Mouse (Mus musculus) gonadal fat pad, adult 2 months (tissue): ENCODE data around the gene Gm11146. TPM values are rescaled to one million over a fixed set of nuclear protein-coding genes. Genes with fewer than 3 reads are reported as not detected.

ENCODE experiments used
- DNase-seq: peaks from one replicate; pipeline ENCODE4 v3.0.0-alpha.2; 2012; ENCODE audit warnings: low read depth
- polyA plus RNA-seq: library from polyadenylated mRNA; depleted of rRNA; stranded (reverse); fragments of >200 nt; gene quantifications from 2 replicates; pipeline ENCODE4 v1.2.3, GENCODE M21; 2012; rRNA removed

Gene Gm11146
- not detected in 2 replicates for polyA plus RNA-seq

DNA sequence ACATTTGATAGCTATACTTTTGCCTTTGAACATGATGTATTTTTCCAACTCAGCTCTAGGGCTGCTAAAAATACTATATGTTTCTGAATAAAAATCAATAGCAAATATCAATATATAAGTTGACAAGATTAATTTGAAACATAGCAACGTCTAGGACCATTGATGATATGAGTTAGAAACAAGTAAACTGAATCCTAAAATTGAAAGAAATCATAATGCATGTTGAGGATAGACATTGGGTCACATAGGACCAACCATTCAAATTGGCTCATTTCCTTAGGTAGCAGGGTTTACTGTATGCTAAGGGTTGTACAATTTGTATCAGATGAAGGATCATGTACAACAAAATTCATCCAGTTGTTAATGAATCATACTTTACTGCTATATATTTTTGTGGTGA lies at the start of gene Gm11146:
Gene Gm11146 (minus strand): TSS at position 101 of the 400 bp plus-strand sequence.
- no peak for DNase-seq

DNA sequence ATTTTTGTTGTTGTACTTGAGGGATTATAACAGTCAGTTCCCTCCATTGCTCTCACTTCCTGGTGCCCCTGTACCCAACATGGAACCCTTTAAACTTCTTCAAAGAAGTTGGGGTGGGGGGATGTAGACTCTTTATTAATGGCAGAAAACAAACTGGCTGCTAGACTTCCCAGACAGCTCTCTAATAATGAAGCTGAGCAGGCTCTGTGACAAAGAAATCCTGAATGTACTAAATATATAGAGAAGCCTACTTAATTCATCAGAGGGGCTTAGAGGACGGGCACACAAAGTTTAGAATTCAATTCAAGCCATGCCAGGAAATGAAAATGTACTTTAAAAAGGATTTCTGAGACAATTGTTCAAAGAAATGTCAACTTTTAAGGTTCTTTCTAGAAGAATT lies 48.7 kb upstream of the Gm11146 start:
- no peak for DNase-seq

DNA sequence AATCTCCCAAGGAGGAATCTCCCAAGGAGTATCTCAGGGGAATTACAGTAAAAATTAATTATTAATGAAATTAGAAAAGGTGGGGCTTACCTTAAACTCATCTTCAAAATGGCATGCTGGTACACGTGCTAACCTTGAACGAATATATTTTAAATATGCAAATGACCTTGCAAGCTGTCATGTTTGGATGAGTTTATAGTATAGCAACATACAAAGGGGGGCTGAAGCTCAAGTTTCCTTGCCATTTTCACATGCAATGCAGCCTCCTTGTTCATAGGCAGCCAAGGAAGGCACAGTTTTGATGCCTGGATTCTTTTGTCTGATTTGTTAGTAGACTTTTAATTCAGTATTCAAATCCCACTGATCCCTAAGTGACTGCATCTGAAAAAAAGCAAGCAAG lies 47.1 kb upstream of the Gm11146 start:
- no peak for DNase-seq

DNA sequence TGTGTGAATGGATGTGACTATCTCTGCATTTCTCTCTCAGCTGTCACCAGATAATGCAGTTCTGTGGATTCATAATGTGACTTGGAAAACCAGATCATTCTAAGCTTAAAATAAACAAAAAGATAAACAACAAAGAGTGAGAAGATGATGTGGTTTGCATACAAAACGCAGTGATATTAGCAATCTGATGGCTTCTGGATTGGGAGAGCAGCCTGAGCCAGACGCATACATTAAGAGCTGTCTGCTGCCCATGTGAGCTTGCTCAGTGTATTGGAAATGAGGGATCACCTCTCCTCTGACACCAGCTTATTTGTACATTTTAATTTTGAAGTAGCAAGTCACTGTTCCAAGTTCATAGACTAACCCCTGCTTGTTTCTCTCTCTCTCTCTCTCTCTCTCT lies 46.3 kb upstream of the Gm11146 start:
- no peak for DNase-seq

DNA sequence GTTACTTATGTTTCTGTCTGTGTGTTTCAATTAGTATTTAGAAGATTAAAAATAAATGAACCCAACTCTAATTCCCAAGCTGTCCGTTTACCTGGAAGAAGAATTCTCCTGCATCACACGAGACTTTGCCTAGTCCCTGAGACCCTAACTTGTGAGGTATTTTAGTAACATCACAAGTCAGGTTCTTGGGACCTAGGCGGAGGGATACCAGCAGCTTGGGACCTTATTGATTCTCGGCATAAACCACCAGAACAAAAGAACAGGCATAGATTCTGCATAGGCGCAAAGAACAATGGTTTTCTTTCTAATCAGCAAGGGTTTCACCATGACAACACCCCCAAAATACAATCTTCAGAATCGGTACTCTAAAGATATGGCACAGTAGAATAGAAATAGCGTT lies 44.3 kb upstream of the Gm11146 start:
- DNase-seq, result no peak

DNA sequence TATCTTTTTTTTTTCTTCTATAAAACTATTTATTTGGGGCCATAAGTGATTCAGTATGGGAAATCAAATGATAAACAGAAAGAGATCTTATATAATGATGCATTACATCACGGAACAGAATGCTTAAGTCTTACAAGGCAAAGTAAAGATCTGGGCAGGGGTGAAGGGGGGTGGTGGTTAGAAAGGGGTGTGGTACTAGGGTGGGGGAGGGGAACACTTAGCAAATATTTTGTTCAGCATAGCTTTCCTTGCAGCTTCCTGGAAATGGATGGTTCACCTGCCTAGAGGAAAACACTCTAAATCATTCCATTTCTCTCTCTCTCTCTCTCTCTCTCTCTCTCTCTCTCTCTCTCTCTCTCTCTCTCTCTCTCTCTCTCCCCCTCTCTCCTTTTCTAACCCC lies 43.1 kb upstream of the Gm11146 start:
- DNase-seq, result no peak

DNA sequence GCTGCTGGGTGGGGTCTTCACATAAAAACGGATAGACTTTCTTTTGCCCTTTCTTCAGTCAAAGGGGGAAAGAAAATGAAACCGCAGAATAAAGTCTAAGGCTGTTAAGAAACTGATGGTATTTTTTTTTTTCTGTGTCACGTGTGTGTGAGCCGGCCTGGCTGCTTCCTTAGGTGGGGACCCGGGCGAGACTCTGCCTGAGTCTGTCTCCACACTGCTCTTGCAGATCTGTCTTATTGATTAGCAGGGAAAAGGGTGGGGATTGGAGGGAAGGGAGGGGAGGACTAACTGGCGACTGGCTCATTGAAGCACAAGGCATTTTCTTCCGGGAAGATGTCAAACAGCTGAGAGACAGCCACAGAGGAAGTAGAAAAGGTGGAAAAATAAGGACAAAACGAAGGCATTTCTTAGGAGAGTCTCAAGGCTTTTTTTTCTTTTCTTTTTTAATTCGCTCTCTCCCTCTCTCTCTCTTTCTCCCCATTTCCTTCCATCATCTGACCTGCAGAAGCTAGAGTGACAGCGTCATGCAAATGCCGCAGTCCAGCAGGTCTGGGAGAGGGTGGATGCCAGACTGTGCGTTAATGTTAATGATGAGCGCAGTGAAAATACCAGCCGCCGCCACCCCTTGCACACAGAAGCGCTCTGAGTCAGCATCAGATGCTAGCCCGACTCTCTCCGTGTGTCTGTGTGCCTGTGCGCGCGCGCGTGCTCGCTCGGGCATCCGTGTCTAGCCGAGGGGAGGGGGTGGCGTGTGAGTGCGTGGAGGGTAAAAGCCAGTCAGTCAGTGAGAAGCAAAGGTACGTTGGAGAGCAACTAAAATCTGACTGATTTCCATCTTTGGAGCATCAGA lies 42.2 kb upstream of the Gm11146 start:
- no peak for DNase-seq

DNA sequence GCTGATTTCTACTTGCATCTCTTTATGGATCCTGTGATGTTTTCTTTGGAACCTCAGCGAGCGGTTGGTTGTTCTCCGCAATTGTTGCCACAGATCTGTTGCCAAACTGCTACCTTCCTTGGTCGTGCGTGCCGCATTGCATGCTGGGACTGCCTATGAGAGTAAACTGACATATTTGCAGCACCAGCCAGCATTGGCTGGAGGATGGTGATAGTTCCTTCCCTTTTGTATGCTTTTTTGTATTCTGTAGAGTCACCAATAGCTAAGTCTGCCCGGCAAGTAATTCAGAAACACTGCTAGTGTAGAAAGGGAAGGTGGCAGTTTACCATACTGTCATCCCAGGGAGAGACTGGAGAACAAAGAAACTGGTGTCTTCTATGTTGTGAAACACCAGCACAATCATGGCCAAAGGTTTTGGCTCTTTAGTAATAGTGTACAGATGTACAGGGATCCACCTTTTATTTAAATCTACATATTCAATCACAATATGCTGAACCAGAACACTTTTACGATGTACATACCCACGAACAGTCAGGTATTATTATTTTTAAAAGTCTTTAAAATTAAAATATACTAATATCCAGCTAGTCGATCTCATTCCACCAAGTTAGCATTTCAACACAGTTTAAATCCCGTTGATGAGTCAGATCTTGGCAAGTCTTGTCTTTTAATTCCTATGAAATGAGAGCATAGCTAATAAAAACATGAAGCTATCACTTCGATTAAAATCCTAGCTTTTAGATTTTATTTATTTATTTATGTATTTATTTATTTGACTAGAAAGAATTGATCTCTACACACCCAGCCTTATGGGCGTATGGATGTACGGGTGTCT lies 41.4 kb upstream of the Gm11146 start:
- DNase-seq, result peak; percentile 89

DNA sequence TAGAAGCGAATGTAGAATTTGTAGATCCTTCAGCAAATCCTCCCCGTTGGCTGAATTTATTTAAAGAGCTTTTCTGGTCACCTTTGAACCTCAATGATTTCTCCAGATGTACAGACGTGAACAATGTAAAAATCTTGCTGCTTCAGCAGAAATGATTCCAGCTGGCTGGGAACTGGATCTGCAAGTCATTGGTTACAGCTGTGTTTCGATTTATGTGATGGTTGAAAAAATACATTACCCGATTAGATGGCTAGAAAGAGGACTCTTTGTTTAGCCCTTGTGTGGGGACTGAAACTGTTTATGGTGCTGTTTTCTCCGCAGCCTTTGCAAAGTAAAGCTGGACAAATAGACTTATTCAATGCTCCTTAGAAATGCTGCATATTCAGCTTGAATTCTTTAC lies 34.6 kb upstream of the Gm11146 start:
- DNase-seq, result no peak

DNA sequence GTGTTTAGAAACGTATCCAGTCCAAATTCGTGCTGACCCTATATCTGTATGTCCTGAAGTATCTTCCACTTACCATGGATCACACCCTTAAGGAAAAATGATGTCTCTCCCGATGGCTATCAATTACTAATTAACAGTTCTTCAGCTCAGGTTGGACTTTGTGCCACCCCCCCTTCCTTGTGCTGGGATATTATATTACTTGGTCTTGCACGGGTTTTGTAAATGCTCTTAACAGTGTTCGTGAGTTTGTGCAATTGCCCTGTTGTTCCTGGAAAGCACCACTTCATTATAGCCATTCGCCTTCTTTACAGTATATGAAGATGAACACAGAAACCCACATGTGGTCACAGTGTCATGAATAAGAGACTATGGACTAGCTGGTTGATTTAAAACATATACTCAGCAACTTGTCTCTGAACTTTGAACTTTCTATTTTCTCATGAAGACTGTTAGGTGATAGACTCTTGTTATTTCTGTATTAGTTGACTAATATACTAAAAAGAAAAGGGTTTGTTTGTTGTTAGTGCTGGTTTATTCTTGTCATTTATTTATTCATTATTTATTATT lies 30.5 kb upstream of the Gm11146 start:
- no peak for DNase-seq

DNA sequence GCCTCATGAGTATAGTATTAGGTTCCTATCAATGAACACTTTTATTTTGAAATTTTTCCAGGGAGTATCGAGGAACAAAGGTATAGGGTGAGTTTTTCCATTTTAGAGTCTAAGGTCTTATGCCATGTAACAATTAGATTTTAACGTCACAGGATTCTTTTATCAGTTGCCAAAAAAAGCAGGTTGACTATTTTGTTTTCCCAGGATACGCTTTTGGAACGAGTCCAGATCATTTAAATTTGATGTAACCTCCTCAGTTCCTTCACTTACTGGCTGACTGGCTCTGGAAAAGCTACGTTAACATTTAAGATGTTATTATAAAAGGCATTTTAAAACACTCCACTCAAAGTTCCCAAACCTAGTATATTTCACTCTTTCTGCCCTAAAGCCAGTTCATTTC lies 20.8 kb upstream of the Gm11146 start:
- DNase-seq, result no peak

DNA sequence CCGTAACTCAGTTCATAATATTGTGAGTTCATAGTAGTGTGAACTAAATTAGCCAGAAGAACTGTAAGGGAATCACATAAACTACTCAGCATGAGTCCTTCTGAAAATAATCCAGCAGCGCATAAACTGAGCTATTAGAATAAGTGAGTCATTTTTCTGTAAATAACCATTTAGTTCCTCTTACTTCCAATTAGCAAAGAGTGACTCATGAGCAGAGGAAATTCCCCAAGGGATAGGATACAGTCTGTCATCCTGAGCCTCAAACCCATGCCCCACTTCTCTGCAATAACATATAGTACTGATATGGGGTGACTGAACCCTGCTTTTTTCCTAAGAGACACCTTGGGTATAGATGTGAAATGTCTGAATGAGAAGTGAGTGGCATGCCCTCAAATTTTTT lies 687 bp upstream of the Gm11146 start:
- DNase-seq, result no peak

DNA sequence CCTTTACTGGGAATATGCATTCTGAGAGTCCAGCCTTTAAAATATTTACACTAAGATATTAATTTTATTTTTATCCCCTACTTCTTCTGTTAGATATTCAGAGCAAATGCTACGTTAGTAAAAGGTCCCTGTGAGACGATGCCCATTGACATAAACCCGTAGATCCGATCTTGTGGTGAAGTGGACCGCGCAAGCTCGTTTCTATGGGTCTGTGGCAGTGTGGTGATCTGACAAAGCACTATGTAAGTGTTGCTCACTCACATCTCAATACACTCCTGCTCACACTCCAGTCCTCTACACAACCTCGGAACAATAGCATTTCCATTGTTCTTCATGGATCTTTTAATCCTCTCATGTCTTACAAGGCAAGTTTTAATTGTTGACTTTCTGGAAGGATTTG lies 3.1 kb downstream of the Gm11146 start:
- no peak for DNase-seq

DNA sequence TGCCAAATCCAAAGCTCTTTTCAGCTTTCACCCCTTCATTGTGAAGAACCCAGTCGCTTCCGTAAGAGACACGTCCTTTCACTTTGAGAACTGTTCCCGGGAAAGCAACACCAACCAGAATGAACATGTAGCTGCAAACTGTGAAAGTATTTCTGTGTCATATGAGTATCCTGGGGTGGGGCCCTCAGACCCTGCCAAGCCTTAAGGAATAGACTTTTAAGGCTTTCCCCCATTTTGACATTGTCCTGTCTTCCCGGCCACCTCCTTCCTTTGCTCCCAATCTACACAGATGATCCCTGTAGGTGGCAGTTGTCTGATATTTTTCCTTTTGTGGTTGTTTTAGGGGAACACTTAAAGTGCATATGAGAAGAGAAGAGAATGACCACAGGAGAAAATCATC lies 5.3 kb downstream of the Gm11146 start:
- DNase-seq, result no peak

DNA sequence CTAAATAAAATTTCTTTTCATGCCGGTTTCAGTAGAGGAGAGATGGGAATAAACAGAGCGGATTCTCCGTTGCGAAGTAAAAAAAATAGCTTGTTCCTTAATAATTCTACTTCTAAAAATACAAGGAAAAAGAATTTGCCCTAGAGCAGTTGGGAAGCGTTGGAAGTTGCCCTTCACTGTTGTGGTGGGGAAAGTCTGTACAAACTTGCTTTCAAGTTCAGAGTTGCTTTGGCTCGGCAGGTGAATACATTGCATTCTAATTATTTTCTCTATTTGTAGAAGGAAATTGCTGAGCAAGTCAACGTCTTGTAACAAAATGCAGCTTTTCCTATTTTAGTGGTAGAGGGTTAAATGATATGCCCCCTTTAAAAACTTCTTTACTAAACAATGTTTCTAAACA lies 6.2 kb downstream of the Gm11146 start:
- DNase-seq, result no peak

DNA sequence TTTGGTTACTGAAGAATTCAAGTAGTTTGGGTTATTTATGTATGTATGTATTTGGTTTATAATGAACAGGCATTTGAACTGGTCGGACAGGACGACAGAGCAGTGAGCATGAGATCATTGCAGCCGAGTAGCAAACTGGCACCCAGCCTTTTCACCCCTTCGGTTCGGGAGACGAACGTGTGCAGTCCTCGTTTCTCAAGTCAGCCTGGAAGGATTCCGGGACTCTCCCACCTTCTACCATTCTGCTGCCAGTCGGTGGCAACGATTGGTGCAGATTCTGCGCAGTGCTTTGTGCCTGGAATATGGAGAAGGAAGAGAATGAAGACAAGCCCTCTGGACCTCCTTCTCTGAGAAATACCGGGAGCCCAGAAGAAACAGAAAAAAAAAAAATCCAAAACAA lies 7.3 kb downstream of the Gm11146 start:
- no peak for DNase-seq

DNA sequence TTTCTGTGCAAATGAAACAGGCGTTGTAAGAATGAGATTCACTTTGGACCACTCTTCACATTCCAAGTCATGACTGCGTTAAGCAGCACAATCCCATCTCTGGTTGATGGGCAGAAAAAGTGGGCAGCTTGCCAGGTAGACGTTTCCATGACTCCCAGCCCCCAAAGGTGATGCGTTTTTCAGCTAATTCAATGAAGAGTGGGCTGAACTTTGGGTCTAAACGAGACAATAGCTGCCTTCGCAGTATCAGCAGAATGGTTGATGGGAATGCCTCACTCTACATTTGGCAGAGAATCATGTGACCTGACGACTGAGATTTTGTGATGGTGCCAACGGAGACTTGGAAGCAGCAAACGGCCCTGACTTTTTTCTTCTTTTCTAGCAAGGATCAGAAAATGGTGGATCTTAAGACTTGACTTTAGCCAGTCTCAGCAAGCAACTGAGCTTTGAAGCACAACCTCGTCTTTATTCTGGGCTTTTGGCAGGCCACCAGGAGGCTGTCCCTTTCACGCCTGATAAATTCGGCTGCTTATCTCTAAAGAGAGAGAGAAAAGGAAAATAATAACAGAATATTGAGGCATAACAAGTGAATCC lies 8.0 kb downstream of the Gm11146 start:
- no peak for DNase-seq

DNA sequence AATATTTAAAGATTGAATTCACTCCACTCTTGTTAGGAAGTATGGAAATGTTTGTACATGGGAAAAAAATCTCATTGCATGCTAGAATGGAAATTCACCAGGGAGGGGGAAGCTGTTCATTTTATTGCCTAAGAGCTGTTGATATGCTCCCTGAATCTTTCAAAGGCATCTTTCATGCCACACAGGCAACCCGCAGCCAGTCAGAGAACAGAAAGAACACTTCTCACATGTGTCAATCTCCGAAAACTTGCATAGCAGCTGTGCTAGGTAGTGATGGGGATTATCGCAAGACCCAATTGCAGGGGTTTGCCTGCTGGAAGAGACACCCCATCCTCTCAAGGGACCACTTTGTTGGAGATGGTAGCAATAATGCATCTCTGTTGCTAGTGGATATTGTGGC lies 8.9 kb downstream of the Gm11146 start:
- DNase-seq, result no peak

DNA sequence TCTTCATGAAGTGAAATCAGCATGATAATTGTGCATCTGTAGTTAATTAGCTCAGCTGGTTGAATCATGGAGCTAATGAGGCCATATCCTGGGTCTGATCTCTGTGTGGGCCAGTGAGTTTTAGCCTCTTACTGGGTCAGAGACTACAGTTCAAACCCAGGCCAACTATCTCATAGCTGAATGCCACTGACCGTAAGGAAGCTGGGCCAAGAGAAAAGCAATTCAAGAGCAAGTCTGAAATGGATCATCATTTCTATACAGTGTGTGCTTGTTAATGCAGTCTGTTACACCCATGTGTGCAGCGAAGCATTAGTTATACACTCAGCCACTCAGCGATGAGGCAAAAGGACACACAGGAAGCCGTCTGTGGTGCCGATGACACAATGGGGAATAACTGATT lies 28.9 kb downstream of the Gm11146 start:
- DNase-seq, result no peak

DNA sequence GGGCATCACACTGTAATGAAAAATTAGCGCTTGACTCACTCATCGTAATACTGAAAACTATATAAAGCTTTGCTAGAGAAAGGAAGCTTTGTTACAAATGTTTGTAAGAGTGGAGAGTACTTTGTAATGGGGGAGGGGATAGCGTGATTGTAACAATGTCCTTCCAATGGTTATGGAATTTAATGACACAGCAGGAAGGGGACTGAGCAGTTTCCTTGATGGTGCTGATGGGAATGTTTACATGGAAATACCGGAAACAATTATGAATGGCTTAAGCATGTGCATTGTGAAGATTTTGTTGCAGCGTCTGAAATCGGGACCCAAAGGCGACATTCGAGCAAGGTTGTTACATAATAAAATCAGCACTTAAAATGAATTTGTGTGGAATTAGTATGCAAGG lies 32.4 kb downstream of the Gm11146 start:
- DNase-seq, result no peak

DNA sequence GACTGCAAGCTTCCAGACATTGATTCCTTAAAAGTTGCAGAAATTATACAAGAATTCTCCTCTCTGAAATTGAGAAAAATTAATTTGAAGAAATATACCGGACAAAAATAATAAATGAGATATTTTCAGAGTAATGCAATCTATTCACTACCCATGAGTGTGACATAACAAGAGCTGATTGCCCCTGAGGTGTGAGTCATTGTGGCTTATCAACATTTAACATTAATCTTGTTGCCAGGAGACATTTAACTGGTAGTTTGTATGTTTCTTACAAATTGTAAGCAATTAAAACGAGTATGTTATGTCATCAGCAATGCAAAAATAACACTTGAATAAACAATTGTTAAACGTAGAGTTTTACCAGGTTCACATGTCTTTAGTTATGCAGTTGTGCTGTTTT lies 33.5 kb downstream of the Gm11146 start:
- no peak for DNase-seq

DNA sequence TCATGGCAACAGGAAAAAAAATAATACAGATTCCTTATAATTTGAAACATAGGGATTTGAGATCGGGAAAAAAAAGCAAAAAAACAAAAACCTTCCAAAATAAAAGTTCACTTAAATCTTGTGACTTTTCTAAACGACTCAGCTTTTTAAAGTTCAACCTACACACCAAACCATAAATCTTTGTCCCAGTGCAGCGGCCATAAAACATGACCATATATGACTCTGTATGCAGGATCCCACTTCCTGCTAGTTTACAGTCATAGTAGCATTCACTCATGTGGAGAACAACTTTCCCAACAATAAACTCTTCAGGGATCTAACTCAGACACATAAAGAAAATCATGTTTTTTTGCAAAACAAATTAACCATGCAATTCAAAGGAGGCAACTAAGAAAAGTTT lies 39.0 kb downstream of the Gm11146 start:
- no peak for DNase-seq
